Mouse (Mus musculus): ENCODE data around the gene Col24a1. TPM values are rescaled to one million over a fixed set of nuclear protein-coding genes. Genes with fewer than 3 reads are reported as not detected.
"Not testable (repeated sequence)": the region's sequence is repeated elsewhere in the genome, so short reads cannot be mapped to it uniquely, and the experiment has no call there.

The Col24a1 gene
- polyA plus RNA-seq, 1 experiment, result not detected

DNA sequence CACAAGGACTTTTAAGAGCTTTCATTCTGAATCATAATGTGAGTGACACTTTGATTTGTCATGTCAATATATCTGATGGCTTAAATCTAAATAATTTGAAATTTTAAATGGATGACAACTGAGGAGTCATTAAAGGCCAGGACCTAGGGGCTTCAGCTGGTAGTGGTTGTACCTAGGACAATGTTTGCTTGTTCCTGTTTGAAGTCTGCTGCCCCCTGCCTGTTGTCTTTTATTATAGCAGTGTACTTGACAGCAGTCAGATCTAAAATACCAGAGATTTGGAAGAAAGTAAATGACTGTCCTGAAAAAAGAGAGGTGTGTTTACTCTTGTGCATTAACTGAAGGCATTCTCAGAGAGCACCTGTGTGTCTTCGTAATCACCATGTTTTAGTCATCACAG is 150.0 kb downstream of the Col24a1 start:
- no peak overlapping the region for H3K4me3 ChIP-seq (replicated peaks; ENCODE audit: control insufficient read depth, low read depth, low read length)
- TF ChIP-seq POLR2A (IDR thresholded peaks at IDR 0.05; ENCODE audit: borderline replicate concordance, control insufficient read depth, low read depth, low read length) (no peak), CTCF (IDR thresholded peaks at IDR 0.05; ENCODE audit: control insufficient read depth, insufficient read depth, low read length) (no peak)
- no peaks in the 10 kb centered on the region for H3K4me1 ChIP-seq (ENCODE audit: control insufficient read depth, insufficient read depth, low read length)
- 91% methylated on average over 1 of the region's 1 CpGs for WGBS
- no peak overlapping the region for H3K27ac ChIP-seq (ENCODE audit: control insufficient read depth, insufficient read depth, low read depth, low read length, poor library complexity)

DNA sequence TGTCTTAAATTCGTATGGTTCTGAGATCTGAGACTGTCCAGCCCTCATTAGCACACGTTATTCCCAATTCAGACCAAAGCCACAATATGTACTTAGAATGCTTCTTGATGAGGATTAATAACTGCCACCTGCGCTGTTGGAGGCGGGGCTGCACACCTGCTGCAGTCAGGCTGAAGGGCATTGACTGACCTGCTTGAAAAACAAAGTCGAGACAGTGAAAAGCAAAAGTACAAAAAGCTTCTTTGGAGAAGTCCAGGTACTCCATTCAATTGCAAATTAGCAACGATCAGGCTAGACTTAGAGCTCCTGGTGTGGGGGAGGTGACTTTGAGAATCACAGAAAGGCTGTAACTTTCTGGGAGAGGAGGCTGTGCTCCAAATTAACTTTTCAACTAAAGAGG is 150.9 kb downstream of the Col24a1 start:
- 75% methylated on average over 6 of the region's 6 CpGs for WGBS
- not testable (repeated sequence) for H3K27ac ChIP-seq (ENCODE audit: control insufficient read depth, insufficient read depth, low read depth, low read length, poor library complexity); H3K4me3 ChIP-seq (replicated peaks; ENCODE audit: control insufficient read depth, low read depth, low read length); H3K4me1 ChIP-seq (ENCODE audit: control insufficient read depth, insufficient read depth, low read length)

DNA sequence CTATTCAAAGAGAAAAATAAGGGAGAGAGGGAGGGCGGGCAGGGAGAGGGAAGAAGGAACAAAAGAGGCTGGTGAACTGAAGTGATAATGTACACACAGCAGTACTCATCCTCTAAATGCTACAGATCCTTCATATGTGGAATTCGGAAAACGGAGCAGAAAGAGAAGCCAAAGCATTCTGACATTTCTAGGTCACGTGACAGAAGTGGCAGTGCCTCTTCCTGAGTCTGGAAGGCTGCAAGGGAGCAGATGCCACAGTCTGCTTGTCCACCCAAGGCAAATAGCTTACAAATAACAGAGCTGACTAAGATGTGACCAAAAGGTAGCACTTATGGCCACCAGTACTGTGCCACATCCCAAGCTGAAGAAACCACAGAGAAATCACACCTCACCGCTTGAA is 164.8 kb downstream of the Col24a1 start:
- TF ChIP-seq POLR2A (IDR thresholded peaks at IDR 0.05; ENCODE audit: borderline replicate concordance, control insufficient read depth, low read depth, low read length), result no peak
- no peak for TF ChIP-seq CTCF (IDR thresholded peaks at IDR 0.05; ENCODE audit: control insufficient read depth, insufficient read depth, low read length)
- H3K27ac ChIP-seq (ENCODE audit: control insufficient read depth, insufficient read depth, low read depth, low read length, poor library complexity), result no peak overlapping the region
- WGBS, result 68% methylated on average over 5 of the region's 5 CpGs
- H3K4me3 ChIP-seq (replicated peaks; ENCODE audit: control insufficient read depth, low read depth, low read length), result no peak overlapping the region
- no peaks in the 10 kb centered on the region for H3K4me1 ChIP-seq (ENCODE audit: control insufficient read depth, insufficient read depth, low read length)

DNA sequence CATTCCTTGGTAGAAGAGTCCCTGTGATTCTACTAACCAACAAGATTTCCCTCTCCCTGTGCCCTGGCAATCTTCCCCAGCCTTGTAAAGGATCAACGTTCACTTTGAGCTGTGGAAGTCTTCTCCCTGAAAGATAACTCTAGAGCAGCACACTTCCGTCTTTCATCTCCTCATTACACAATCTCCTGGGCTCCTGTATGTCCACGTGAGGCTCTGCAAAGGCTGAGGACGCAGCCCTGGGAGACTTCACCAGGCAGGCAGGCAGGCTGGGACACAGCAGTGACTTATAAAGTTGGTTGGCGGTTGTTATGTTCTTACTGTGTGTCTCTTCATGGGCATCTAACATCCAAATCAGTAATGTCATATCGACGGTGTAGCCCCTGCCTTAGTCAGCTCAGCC is 170.1 kb downstream of the Col24a1 start:
- H3K4me1 ChIP-seq (ENCODE audit: control insufficient read depth, insufficient read depth, low read length), result no peaks in the 10 kb centered on the region
- H3K27ac ChIP-seq (ENCODE audit: control insufficient read depth, insufficient read depth, low read depth, low read length, poor library complexity), result no peak overlapping the region
- no peak overlapping the region for H3K4me3 ChIP-seq (replicated peaks; ENCODE audit: control insufficient read depth, low read depth, low read length)
- TF ChIP-seq POLR2A (IDR thresholded peaks at IDR 0.05; ENCODE audit: borderline replicate concordance, control insufficient read depth, low read depth, low read length), result no peak
- TF ChIP-seq CTCF (IDR thresholded peaks at IDR 0.05; ENCODE audit: control insufficient read depth, insufficient read depth, low read length), result no peak
- 69% methylated on average over 7 of the region's 7 CpGs for WGBS

DNA sequence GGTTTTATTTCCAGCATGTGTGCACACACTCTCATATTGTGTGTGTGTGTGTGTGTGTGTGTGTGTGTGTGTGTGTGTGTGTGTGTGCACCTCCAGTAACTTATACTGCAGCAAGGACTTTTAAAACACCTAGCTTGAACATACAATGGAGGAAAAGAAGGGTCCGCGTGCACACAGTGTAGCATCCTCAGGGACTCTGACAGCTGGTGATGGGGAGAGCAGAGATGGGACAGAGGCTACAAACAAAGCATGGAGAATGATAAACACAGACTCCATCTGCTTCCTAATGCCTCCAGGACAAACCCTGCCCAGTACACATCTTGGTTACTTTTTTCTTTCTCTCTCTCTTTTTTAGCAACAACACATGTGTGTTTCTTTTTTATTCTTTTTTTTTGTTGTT is 171.5 kb downstream of the Col24a1 start:
- Histone ChIP-seq H3K4me1 (ENCODE audit: control insufficient read depth, insufficient read depth, low read length) (no peaks in the 10 kb centered on the region), H3K4me3 (replicated peaks; ENCODE audit: control insufficient read depth, low read depth, low read length) (no peak overlapping the region), H3K27ac (ENCODE audit: control insufficient read depth, insufficient read depth, low read depth, low read length, poor library complexity) (no peak overlapping the region)
- TF ChIP-seq CTCF (IDR thresholded peaks at IDR 0.05; ENCODE audit: control insufficient read depth, insufficient read depth, low read length) (no peak), POLR2A (IDR thresholded peaks at IDR 0.05; ENCODE audit: borderline replicate concordance, control insufficient read depth, low read depth, low read length) (no peak)
- WGBS, result 87% methylated on average over 2 of the region's 2 CpGs

DNA sequence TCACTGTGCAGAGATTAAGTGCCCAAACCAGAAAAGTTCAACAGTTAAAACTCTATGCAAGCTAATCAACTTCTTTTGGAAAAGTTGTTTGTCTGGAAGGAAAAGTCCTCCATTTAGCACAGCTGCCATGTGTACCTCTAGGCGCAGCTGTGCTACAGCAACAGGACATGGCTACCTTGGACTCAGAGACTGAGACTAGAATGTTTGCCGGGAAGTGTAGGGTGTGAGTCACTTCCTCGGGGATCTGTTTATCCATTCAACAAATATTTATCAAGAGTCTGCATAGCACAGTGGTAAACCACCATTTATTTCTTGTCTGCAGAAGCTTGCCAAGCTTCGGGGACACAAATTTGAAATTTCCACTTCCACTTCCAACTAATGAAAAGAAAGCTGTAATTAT is 178.8 kb downstream of the Col24a1 start:
- no peak overlapping the region for H3K27ac ChIP-seq (ENCODE audit: control insufficient read depth, insufficient read depth, low read depth, low read length, poor library complexity)
- H3K4me1 ChIP-seq (ENCODE audit: control insufficient read depth, insufficient read depth, low read length), result no peaks in the 10 kb centered on the region
- WGBS, result 44% methylated on average over 4 of the region's 4 CpGs
- H3K4me3 ChIP-seq (replicated peaks; ENCODE audit: control insufficient read depth, low read depth, low read length), result no peak overlapping the region
- TF ChIP-seq CTCF (IDR thresholded peaks at IDR 0.05; ENCODE audit: control insufficient read depth, insufficient read depth, low read length) (no peak), POLR2A (IDR thresholded peaks at IDR 0.05; ENCODE audit: borderline replicate concordance, control insufficient read depth, low read depth, low read length) (no peak)

DNA sequence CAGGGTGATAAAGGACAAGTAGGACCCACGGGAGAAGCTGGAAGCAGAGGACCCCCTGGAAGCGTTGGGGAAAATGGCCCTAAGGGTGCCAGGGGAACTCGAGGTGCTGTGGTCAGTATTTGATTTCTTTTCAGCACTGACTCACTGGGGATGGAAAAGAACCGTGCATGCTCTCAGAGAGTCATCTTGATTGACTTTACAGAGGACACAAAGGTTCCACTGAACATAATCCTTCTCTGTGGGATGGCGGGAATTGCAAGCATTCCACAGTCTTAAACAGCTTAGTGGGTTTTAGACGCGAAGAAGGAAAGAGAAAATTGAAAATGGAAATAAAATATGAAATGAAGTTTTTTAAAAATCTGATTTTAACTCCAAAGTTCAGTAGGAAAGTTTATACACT is 181.9 kb downstream of the Col24a1 start:
- no peak overlapping the region for H3K4me3 ChIP-seq (replicated peaks; ENCODE audit: control insufficient read depth, low read depth, low read length)
- 72% methylated on average over 7 of the region's 7 CpGs for WGBS
- no peak for TF ChIP-seq POLR2A (IDR thresholded peaks at IDR 0.05; ENCODE audit: borderline replicate concordance, control insufficient read depth, low read depth, low read length)
- TF ChIP-seq CTCF (IDR thresholded peaks at IDR 0.05; ENCODE audit: control insufficient read depth, insufficient read depth, low read length), result no peak

DNA sequence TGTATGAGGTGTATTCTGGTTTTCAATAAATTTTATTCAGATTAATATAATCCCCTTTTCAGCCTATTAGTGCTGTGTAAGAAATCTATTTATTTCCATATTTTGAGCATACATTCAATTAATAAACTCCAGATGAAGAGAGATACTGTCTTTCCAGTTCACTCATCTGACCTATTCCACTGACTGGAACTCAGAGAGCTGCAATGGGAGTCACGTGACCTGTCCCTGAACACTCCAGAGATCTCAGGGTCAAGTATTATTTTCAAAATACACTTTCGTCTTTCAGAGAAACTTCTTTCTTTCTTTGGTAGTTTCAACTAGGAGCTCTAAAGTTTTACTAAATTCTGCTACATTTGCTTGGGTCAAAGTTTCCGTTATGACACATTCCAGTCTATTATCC is 184.4 kb downstream of the Col24a1 start:
- WGBS, result 74% methylated on average over 3 of the region's 3 CpGs
- no peak overlapping the region for H3K27ac ChIP-seq (ENCODE audit: control insufficient read depth, insufficient read depth, low read depth, low read length, poor library complexity)
- no peak for TF ChIP-seq POLR2A (IDR thresholded peaks at IDR 0.05; ENCODE audit: borderline replicate concordance, control insufficient read depth, low read depth, low read length)
- no peak for TF ChIP-seq CTCF (IDR thresholded peaks at IDR 0.05; ENCODE audit: control insufficient read depth, insufficient read depth, low read length)
- H3K4me3 ChIP-seq (replicated peaks; ENCODE audit: control insufficient read depth, low read depth, low read length), result no peak overlapping the region
- no peaks in the 10 kb centered on the region for H3K4me1 ChIP-seq (ENCODE audit: control insufficient read depth, insufficient read depth, low read length)

More for the DNA sequence above, 181.9 kb downstream of the Col24a1 start:
- Histone ChIP-seq H3K4me1 (ENCODE audit: control insufficient read depth, insufficient read depth, low read length) (no peaks in the 10 kb centered on the region), H3K27ac (ENCODE audit: control insufficient read depth, insufficient read depth, low read depth, low read length, poor library complexity) (no peak overlapping the region)

DNA sequence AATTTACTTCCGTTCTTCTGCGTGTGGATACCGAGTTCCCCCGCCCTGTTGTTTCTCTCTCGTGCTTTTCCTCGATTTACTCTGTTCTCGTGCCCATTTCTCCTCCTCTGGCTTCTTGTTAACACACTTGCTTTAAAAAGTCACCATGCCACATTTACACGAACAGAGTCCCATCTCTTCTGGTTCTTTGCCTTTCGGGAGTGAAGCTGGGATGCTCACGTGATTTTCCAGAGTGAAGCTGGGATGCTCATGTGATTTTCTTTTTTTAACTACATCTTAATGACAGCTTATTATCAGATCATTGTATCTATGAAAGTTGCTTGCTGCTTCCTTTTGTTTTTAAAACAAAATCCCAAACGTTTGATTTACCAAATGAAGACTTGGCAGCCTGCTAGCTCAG is 184.8 kb downstream of the Col24a1 start:
- no peak overlapping the region for H3K27ac ChIP-seq (ENCODE audit: control insufficient read depth, insufficient read depth, low read depth, low read length, poor library complexity)
- no peaks in the 10 kb centered on the region for H3K4me1 ChIP-seq (ENCODE audit: control insufficient read depth, insufficient read depth, low read length)
- TF ChIP-seq CTCF (IDR thresholded peaks at IDR 0.05; ENCODE audit: control insufficient read depth, insufficient read depth, low read length) (no peak), POLR2A (IDR thresholded peaks at IDR 0.05; ENCODE audit: borderline replicate concordance, control insufficient read depth, low read depth, low read length) (no peak)
- 71% methylated on average over 11 of the region's 11 CpGs for whole genome bisulfite sequencing
- H3K4me3 ChIP-seq (replicated peaks; ENCODE audit: control insufficient read depth, low read depth, low read length), result no peak overlapping the region

Measured in bone marrow, adult 2 months (tissue).